Mouse (Mus musculus): Measurements from ENCODE around the gene Mgat5b.

Mgat5b gene

GRCm38 (mm10) chr11:116919186-116920020, 740 bp downstream of the Mgat5b start:
- DNase-seq (ENCODE audit: low spot score in 2 of 2): no peak

- no peak for DNase-seq (ENCODE audit: low spot score in 2 of 2)
Measured at GRCm38 (mm10) chr11:116920746-116921145, 2.1 kb downstream of the Mgat5b start.

GRCm38 (mm10) chr11:116922058-116922457, 3.4 kb downstream of the Mgat5b start:
- no peak for DNase-seq (ENCODE audit: low spot score in 2 of 2)

DNA sequence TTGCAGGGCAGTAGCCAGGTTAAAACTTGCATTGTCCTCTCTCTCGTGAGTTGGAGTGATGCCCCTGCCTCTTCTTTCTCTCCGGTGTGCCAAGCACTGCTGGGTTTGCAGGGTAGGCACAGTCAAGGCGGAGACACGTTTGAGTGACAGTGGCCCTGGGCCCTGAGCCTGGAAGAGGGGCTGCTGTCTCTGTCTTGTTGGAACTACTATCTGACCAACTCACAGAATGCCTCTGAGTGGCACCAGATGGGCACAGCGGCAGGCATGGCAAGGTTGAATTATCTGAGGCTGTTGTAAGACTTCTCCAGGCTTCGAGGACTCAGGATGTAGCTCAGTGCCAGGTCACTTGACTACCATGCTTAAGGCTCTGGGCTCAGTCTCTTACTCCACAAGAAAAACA, 9.4 kb downstream of the Mgat5b start:
- no peak for DNase-seq (ENCODE audit: low spot score in 2 of 2)

DNA sequence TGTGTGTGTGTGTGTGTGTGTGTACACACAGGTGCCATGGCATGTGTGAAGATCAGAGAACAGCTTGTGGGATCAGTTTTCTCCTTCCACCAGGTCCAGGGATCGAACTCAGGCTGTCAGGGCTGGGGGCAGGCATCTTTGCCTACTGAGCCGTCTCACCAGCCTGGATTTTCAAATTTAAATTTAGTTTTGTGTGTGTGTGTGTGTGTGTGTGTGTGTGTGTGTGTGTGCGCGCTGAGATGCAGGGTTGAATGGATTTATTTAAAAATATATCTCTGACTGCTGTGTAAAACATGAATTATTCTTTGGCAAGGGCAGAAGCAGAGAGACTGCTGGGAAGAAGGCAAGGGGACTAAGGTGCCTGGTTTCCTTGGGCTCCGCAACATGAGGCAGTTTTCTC, 16.2 kb downstream of the Mgat5b start:
- no peak for DNase-seq (ENCODE audit: low spot score in 2 of 2)

- DNase-seq (ENCODE audit: low spot score in 2 of 2): no peak
Measured at GRCm38 (mm10) chr11:116935354-116935753, 16.7 kb downstream of the Mgat5b start.

DNA sequence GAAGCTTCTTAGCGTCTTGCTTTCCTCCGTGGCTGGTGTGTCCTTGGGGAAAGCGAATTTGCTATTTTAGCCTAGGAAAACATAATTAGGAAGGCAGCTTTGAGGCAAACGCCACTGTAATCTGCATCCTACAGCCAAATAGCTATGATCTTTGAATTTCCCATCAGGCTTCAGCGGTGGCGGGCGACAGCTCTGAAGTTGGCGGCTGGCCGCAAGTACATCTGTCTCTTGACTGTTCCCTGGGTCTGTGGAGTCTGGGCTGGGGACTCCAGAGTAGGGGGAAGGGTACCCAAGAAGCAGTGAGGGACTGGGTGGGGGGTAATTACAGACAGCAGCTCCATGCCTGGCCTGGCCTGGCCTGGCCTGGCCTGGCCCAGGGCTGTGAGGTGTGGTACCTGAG, 17.3 kb downstream of the Mgat5b start:
- no peak for DNase-seq (ENCODE audit: low spot score in 2 of 2)

- no peak for DNase-seq (ENCODE audit: low spot score in 2 of 2)
Measured at GRCm38 (mm10) chr11:116937141-116937540, 18.5 kb downstream of the Mgat5b start.

DNA sequence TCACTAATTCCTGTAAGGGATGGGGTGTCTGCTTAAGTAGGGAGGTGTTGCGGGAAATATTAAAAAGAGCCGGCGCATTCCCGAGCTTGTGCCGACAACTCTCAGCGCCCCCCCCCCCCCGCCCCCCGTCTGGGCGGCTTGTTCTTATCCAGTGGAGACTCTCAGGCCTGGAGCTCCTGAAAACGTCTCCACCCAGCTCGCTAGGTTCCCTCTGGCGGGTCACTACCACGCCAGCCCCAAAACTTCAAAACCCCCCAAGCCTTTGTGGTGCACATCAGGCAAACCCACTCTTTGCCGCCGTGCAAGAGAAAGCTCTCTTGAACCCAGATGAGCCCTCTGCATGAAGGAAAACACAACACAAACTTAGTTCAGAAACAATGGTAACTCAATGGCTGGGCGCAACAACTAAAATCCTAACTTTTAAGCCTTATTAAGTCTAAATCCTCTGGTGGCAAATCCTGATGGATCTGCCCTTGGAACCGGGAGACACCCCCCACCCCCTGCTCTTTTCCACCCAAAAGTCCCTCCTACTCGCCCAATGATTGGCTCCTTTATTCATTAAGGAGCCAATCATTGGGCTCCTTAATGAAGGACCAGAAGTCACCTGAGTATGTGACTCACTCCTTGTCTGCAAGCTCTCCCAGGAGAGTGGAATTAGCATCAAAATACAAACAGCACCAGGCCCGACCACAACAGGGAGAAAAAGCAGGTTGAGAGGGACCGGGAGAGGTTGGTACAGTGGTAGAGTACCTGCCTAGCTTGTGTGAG, 21.6 kb downstream of the Mgat5b start:
- DNase-seq (ENCODE audit: low spot score in 2 of 2): no peak

GRCm38 (mm10) chr11:116944346-116944745, 25.7 kb downstream of the Mgat5b start:
- DNase-seq (ENCODE audit: low spot score in 2 of 2): no peak

GRCm38 (mm10) chr11:116949832-116950231, 31.2 kb downstream of the Mgat5b start:
- DNase-seq (ENCODE audit: low spot score in 2 of 2): no peak

GRCm38 (mm10) chr11:116951429-116951828, 32.8 kb downstream of the Mgat5b start:
- DNase-seq (ENCODE audit: low spot score in 2 of 2): no peak

- DNase-seq (ENCODE audit: low spot score in 2 of 2): no peak
Measured at GRCm38 (mm10) chr11:116954231-116955118, 35.8 kb downstream of the Mgat5b start.

- DNase-seq (ENCODE audit: low spot score in 2 of 2): no peak
Measured at GRCm38 (mm10) chr11:116958601-116959000, 39.9 kb downstream of the Mgat5b start.

- DNase-seq (ENCODE audit: low spot score in 2 of 2): no peak
Measured at GRCm38 (mm10) chr11:116965061-116965460, 46.4 kb downstream of the Mgat5b start.

GRCm38 (mm10) chr11:116965961-116966360, 47.3 kb downstream of the Mgat5b start:
- DNase-seq (ENCODE audit: low spot score in 2 of 2): no peak

GRCm38 (mm10) chr11:116968586-116968985, 49.9 kb downstream of the Mgat5b start:
- DNase-seq (ENCODE audit: low spot score in 2 of 2): no peak

GRCm38 (mm10) chr11:116969498-116969897, 50.8 kb downstream of the Mgat5b start:
- no peak for DNase-seq (ENCODE audit: low spot score in 2 of 2)

GRCm38 (mm10) chr11:116970847-116971246, 52.2 kb downstream of the Mgat5b start:
- no peak for DNase-seq (ENCODE audit: low spot score in 2 of 2)

DNA sequence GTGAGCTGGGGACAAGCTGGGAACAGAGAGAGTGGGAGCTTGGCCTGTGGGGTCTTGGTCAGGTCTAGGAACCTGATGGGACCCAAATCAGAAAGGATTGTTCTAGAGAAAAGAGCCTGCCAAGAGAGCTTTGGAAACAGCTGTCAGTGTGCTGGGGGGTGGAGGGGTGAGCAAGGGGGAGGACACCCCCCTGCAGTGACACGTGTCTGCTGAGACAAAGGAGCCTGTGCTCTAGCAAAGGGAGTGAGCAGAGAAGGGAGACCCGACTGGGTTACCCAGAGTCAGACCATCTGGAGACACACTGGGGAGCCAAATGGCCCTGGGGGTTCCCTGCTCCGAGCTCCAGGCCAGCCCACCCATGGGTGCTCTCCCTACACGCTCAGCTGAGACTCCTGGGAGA, 54.2 kb downstream of the Mgat5b start:
- no peak for DNase-seq (ENCODE audit: low spot score in 2 of 2)

DNA sequence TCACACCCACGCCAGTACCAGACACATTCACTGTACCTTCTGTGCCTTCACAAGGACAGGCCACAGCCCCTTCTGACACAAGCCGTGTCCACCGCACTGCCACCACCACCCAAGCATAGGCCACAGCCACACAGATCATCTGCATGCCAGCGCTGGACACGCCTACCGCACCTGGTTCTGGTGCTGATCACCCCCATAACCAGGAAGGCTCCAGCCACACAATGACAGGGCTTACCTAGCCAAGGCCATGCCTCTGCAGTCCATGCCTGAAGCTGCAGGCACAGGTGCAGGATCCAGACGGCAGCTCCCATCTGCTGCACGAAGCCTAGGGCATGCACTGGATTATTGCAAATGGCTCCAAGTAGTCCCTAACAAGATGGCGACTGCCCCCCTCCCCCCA, 54.8 kb downstream of the Mgat5b start:
- DNase-seq (ENCODE audit: low spot score in 2 of 2): no peak

GRCm38 (mm10) chr11:116974341-116974740, 55.7 kb downstream of the Mgat5b start:
- no peak for DNase-seq (ENCODE audit: low spot score in 2 of 2)
